Mouse (Mus musculus) brain, embryonic 14.5 days (tissue): ENCODE results near the gene Grin2a.

ENCODE experiments used
- CTCF ChIP-seq: fragments of 200-500 bp; IDR thresholded peaks from 2 replicates; pipeline ENCODE4 v1.5.1; 2012; ENCODE audit warnings: inconsistent platforms, mild to moderate bottlenecking, moderate library complexity, borderline replicate concordance; ENCODE audit not compliant: insufficient read depth, insufficient read length; ENCODE audit errors: extremely low read depth
- POLR2A ChIP-seq: fragments of 200-500 bp; IDR thresholded peaks from 2 replicates; pipeline ENCODE4 v1.6.1; 2012; ENCODE audit warnings: mild to moderate bottlenecking, inconsistent platforms, borderline replicate concordance; ENCODE audit not compliant: poor library complexity, insufficient read depth, insufficient read length, severe bottlenecking; ENCODE audit errors: extremely low read depth

DNA sequence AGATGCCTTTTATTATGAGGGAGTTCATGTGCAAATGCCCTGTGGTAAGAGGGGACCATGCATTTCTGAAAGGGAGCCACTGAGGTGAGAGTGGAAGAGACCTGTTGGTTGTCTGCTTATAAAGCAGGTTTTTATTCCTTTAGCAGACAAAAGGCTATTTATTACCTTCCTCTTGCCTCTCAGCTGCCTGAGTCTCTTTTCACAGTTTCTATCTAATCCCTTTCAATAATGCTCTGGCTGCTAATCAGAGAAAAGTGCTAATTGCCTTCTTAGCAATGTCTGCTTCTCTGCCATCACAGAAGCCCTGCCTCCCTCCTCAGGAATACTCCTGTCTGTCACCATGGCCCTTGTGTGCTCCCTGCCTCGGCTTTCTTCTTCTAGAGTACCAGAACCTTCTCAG, 209.1 kb downstream of the Grin2a start:
- TF ChIP-seq CTCF, result no peak
- TF ChIP-seq POLR2A, result no peak
